Mouse (Mus musculus): ENCODE results near the gene Pex11a.
"Not testable (repeated sequence)": the region's sequence is repeated elsewhere in the genome, so short reads cannot be mapped to it uniquely, and the experiment has no call there.

Gene Pex11a

DNA sequence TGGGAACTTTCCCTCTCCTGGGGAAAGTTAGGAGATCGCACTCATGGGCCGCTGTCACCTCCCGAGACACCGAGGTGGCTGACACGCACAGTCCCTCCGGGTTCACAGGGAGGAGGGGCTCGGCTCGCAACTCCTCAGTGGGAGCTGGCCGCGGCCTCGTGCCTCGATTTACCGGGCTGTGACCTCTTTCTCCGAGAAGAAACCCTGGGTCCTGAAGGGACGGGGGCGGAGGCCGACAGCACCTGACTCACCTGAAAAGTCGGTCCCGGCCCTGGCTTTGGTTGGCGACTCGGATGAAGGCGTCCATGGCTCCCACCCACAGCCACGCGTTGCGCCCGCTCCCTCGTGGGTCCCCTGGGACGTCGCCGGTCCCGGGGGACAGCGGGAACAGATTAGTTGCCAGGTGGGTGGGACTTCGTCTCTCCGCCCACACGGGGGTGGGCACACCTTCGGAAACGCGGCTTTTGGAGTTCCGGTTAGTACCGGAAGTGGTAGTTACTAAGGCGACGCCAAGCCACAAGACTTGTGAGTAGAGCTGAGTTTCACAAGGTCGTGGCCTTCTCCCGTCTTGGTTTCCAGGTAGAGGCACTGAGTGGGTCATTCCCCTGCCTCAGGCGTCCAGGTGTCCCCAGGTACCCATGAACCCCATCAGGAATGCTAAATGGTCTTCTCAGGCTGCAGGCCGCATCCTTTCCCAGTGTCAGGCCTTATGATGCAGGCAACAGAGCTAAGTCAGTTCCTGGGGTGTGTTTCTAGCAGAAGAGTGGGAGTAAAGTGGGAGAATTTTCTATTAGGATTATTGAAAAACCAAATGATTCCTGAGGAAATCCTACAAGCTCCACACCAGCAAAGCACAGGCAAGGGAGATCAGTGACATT is at the start of gene Pex11a, which contains the start of gene Wdr93:
Gene Pex11a, minus strand, starts transcription at position 473 of the 878 bp plus-strand sequence.
Gene Wdr93, plus strand, starts transcription at position 505 of the 878 bp plus-strand sequence.
- peak; percentile 83 for DNase-seq (ENCODE audit: low read depth, low spot score)

DNA sequence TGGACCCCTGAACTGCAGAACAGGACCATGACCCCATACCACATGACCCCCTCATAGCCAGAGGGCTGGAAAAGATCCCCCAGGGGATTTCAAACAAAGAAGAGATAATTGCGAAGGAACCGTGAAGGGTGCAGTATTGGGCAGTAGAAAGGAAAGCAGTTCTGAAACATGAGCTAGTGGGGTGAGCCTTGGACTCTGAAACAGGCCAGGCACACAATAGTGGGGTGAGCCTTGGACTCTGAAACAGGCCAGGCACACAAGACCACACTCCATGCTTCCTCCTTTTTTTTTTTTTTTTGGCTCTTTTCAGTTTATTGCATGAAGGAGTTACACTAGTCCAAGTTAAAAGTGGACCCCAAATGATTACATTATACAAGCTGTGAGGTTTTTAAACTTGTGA is 46.9 kb upstream of the Pex11a start:
- DNase-seq (ENCODE audit: low read depth, low spot score), result not testable (repeated sequence)

DNA sequence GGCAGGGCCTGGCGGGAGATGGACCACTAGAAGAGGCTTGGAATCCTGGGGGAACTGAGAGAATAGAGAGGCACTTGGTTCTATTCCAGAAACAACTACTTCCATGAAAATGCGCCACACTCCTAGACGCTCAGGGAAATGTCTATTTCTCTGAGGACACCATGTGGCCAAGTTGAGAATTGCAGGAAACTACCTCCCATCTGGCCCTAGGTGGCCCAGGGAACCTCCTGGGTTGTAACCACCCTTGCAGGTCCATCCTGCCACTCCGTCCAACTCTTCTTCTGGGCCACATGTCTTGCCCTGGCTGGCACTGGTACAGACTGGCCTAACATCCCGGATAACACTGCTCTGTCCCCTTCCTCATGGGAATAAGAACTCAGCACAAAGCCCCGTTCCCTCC is 43.4 kb upstream of the Pex11a start:
- peak; percentile 81 for DNase-seq (ENCODE audit: low read depth, low spot score)

DNA sequence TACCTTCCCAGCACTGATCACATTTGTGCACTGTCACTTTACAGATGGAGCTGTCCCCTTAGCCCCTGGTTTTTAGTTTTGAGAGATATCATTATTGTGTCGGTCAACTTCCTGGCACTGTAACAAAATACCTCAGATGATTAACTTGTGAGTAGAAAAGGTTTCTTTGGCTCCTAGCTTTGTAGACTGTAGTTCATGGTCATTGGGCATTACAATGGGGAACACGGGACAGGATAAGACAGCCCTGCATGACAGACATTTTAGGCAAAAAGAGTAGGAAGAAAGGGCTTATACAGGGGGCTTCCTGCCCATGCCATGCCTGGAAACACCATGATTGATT is 39.6 kb upstream of the Pex11a start:
- DNase-seq (ENCODE audit: low read depth, low spot score), result no peak

DNA sequence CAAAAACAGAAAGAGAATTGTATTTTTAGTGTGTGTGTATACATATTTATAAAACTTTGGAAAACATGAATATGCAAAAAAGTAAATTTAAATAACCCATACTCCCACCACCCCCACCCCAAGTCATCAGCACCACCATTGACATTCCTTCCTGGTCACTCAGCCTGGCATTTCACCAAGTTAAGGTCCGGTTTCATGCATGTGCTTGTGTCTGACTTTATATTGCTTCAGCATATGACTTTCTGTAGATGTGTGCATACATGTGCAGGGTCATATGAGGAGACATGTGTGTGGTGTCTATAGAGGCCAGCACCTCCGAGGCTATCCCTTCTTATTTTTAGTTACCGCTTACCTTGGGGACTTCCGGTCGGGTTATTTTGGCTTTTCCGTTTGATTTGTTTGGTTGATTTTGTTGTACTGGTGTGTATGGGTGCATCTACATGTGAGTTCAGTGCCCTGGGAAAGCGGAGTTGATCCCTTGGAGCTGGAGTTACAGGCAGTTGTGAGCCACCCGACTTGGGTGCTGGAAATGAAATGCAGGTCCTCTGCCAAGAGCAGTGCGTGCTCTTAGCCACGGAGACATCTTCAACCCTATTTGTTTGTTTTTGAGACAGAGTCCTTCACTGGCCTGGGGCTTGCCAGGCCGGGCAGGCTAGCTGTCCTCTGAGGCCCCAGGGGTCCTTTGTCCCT is 39.0 kb upstream of the Pex11a start:
- no peak for DNase-seq (ENCODE audit: low read depth, low spot score)

DNA sequence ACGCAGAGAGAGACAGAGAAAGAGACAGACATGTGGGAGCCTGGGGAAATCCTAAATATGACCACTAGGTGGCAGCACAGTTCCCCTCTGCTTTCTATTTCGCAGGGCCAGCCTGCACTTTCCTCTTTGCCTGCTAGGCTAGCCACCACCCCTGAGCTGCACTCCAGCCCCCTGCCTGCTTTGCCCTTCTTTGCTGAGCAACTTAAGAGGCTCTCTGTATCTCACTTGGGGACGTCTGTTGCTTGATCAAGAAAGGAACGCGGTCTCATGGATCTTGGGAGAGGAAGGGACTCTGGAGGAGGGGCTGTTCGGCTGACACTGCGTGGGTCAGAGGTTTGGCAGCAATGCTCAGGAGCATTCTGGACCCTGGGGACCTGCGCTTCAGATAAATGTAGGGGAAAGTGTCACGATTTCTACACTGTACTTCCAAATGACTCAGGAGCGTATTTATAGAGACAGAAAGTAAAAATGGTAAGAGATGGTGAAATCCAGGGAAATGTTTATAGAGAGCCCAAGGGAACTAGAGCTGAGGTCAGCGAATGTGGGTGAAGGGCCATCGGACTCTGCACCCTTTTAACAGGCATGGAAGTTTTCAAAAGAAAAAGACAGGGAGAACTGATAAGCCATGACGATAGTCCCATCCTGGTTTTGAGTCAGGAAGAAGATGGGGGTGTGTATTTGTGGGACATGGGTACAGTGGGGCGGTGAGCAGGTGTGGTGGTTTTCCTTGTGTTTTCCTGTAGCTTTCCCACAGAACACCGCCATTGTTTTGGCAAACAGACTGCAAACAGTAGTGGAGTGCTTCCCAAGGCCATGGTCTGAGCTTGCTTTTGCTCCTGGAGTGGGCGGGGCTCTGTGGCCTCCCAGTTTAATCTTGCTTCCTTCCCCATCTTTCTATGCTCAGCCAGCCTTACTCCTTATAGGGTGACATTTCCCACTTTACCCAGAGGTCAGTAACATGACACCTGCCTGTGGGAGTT is 38.0 kb upstream of the Pex11a start:
- DNase-seq (ENCODE audit: low read depth, low spot score), result peak; percentile 78

DNA sequence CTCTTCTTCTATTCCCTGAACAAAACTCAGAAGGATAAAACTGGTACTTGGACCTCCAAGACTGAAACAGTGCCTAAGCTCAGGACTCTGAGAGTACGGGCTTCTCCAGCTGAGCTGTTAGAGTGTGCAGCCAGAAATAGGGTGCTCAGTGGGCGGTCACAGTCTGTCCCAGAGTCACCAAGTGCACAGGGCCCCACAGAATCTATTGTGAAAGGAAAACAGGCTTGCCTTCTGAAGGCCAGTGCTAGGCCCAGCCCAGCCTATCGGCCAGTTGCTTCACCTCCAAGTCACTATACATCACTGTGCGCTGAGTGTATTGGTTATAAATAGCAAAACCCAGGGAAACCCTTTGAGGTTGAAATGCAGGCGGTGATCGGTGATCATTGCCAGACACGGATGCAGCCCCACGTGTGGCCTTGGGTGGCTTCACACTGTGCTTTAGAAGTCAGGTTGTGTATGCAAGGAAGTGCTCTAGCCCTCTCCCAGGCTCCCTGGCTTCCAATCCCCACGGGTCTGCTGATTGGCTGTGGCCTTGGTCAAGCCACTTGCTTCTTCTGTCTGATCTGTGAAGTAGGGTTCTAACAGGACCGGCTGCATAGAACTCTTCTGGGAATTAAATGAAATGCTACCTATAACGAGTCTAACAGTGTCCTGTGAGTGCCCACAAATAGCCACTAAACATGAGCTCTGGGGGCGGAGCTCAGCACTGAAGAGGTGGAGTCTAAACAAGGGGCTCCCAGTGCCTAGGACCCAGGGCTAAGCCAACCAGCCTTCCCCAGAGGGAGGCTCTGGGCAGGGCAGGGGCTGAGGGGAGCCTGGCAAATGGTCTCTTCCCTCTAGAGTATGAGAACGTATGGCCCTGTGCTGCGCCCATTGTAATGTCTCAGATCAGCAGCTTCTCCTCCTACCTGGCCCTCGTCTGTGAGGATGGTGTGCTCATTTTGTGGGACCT is 28.9 kb upstream of the Pex11a start:
- peak; percentile 67 for DNase-seq (ENCODE audit: low read depth, low spot score)

DNA sequence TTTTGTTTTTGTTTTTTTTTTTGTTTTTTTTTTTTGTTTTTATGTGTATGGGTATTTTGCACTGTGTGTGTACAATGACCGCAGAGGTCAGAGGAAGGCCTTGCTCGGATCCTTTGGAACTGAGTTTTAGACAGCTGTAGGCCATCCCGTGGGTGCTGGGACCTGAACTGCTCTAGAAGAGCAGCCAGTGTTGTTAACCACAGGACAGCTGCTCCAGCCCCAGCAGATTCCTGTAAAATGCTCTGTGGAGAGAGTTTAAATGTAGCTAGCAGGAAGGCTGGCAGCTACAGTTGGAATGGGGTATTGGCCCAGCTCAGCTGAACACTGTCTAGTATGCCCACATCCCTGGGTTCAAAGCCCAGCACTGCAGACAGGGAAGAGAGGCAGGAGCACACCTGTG is 26.7 kb upstream of the Pex11a start:
- DNase-seq (ENCODE audit: low read depth, low spot score), result no peak

DNA sequence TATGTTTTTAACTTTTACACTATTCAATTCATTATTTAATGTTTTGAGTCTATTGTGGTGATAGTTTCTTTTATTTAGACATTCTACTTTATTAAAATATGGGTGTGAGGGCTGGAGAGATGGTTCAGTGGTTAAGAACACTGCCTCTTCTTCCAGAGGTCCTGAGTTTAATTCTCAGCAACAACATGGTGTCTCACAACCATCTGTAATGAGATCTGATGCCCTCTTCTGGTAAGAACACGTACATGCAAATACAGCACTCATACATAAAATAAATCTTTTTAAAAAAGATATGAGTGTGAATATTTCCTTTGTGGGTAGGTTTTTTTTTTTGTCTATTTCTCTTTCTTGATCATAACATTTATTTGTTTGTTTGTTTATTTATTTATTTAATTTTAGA is 23.1 kb upstream of the Pex11a start:
- DNase-seq (ENCODE audit: low read depth, low spot score), result no peak

DNA sequence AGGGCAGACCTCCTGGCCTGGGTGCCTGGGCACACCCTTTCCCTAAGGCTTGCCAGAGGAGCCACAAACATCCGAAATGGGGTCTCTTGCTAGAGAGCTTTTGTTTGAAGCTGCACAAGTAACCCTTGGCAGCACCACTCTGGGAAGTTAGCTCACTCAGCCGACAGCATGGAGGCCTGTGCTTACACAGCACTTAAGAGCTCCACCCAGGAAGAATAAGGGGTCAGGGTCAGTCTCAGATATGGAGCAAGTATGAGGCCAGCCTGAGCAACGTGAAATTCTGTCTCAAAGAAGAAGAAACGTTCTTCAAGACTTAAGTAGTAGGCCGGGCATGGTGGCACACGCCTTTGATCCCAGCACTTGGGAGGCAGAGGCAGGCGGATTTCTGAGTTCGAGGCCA is 19.2 kb upstream of the Pex11a start:
- no peak for DNase-seq (ENCODE audit: low read depth, low spot score)

DNA sequence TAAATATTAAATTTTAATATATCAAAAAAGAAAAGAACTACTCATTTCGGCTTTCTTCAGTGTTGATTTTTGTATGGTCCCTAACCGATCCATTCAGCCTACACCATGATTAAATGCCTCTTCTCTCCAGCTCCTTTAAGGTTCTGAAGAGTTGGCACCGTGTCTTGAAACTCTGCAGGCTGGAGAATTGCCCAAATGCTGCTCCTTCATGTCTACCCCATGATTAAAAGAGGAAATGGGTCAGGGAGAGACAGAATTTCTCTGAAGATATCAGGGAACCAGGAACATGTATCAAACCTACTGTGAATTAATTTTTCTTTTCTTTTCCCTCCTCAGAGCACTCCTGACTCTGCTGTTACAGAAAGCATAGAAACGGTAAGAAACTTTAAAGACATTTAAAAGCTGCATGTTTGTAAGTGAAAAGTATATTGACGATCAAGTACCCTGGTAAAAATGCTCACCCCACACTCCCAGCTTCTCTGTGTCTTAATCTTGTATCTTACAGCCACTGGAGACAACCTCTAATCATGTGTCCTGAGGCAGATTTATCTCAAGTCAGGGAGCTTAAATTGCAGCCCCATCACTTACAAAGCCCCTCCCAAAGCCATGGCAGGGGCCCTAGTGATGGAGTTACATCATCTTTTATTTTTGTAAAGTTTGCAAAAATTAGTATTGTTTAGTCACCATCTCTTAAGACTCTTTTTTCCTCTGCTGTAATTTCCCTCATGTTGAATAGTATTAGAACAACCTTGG is 18.4 kb upstream of the Pex11a start:
- DNase-seq (ENCODE audit: low read depth, low spot score), result no peak

DNA sequence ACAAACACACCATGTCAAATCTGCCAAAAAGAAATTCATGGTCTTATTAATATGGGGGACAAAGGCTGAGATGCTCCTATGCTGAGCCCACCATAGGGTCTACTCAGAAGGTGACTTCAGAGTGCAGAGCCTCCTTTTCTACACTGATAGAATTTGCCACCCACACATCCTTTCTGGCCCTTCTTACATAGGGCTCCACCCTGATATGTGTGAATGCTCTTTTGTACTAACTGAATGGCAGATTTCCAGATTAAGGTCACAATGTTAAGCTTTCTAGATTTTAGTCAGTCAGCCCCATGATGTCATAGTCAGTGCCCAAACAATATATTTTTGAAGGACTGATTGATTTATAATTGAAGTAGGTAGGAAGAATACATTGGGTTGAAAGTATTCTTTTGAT is 16.8 kb upstream of the Pex11a start:
- no peak for DNase-seq (ENCODE audit: low read depth, low spot score)

DNA sequence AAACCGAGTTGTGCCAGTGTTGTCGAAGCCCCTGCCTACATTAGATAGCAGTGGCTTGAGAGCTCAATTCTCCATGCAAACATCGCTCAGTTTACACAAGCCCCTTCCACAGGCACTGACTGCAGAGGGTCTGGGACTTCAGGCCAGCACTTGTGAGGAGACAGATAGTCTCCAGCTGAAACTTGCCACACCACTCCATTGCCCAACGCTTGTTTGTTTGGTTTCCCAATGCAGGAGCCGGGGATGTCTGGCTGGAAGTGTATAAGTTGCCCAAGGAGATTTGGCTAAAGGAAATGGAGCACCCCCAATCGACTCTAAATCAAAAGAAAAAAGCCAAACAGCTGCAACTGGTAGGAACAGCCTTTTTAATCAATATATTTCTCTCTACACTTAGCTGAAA is 15.2 kb upstream of the Pex11a start:
- no peak for DNase-seq (ENCODE audit: low read depth, low spot score)

DNA sequence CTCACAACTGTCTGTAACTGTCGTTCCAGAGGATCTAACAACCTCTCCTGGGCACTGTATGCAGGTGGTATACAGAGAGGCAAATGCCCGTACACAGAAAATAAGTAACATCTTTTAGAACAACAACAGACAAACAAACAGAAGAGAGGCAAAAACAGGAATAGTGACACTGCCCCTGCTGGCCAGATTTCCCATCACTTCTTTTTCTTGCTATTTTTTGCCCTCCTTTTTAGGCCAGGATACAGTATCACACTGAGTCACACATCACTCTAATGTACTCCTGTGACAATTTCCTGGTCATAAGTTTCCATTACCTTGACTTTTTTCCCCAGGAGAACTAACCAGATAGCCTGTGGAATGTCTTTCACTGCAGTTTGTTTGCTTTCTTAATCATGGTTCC is 13.4 kb upstream of the Pex11a start:
- no peak for DNase-seq (ENCODE audit: low read depth, low spot score)

DNA sequence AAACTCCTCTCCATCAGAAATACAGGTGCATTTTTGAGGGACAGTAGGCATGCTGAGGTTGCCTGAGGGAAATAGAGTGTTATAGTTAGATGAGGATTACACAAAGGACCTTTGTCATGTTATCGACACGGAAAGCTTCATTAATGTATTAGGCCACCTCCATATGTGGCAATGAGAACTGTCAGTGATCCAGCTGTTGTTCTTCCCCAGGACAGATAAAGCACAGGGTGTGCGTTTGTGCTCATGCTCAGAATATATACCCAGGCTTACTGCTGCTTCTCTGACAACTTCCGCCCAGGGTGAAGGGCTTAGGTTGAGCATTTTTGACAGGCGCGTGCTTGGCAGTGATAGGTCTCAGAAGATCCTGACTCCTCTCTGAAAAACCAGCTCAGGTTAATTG is 6.6 kb upstream of the Pex11a start:
- no peak for DNase-seq (ENCODE audit: low read depth, low spot score)

DNA sequence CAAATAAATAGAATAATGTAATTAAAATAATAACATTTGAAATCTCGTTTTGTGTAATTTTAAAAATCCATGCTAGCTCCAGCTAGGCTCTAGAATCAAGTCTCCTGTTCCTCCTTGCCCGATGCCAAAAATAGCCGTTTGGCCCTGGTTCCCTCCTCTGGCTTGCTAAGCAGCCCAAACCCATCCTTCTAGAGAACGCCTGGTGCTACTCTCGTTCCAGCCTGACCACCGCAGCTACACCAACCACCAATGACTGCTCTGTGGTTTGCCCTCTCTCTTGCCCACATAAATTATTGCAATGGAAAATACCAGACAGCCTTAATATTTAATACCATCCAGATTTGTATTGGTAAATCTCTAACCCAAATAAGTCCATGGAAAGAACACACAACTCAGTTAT is 4.7 kb upstream of the Pex11a start:
- DNase-seq (ENCODE audit: low read depth, low spot score), result no peak

DNA sequence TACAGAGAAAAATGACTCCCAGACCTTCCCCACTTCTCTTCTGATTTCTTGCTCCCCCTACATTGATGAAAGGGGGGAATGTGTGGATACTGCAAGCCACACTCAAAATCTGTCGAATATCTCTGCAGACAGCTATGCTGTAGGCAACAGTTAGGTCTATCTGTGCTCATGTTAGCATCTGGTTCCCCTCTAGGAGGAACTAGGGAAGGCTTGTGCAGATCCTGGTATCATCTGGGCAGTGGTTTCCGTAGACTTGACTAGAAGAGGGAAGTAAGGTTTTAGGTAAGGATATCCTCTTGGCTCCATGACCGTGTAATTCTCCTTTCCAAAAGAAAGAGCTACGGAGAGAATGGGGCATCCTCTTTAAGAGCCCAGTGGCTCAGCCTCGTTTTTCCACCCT is 1.7 kb upstream of the Pex11a start:
- DNase-seq (ENCODE audit: low read depth, low spot score), result no peak

DNA sequence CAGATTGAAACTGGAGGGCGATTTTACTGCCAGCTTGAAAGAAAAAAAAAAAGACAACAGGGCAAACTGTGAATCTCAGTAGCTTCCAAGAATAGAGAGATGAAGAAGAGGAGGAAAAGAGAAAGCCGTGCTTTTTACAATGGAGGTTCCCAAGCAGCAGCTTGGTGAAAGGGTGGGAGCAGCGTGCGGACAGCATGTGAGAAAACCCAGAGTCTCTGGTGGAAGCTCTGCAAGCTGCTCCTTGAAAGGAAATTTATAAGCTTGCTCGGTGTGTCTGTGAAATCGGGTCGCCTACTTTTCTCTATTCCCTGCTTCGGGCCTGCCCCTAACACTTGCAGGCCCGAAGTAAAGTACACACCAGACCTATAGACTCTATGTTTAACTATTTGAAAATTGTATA is 1.1 kb upstream of the Pex11a start:
- no peak for DNase-seq (ENCODE audit: low read depth, low spot score)

DNA sequence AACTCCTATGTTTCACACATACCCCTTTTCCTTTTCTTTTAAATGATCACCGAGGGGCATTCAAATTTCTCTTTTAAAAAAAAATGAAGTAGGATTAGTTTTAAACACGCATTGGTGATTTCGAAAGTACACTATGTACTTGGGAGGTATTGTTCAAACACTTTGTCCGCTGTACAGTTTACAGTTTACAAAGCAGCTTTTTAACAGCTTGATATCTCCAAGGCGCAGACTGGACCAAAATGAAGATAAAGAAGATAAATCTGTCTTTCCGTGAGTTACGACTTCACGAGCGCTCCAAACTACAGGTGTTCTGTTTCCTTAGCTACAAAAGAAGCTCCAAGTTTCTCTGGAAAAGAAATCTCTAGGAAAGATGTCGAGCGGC is 663 bp downstream of the Pex11a start:
- DNase-seq (ENCODE audit: low read depth, low spot score), result no peak

DNA sequence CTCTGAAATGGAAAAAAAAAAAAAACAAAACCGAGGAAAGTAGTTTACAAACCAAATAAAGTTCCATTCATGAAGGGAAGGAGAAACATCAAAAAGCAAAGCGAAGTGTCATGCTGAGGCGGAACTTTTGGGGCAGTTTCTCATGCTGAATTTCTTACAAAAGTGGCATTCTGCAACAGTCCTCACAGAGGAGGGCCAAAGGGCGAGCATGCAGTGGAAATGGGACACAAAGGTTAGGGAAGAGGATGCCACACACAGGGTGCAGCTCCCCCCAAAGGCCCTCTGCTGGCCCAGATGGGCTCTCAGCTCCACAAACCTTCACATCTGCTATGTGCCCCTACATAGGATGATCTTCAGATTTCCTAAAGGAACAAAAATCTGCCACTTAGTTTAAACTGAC is 2.7 kb downstream of the Pex11a start:
- DNase-seq (ENCODE audit: low read depth, low spot score), result no peak

Measured in ES-CJ7 (cell line).